Mouse (Mus musculus): ENCODE results near the gene Gltp. TPM values are rescaled to one million over a fixed set of nuclear protein-coding genes. Genes with fewer than 3 reads are reported as not detected.

Gene Gltp
- polyA plus RNA-seq, 1 experiment = 45.1 TPM

- no peak for TF ChIP-seq GATA1 (IDR thresholded peaks at IDR 0.05; ENCODE audit: low read length)
These were observed 9.1 kb downstream of the Gltp start for GRCm38 (mm10) chr5:114681717-114682116.

- no peak for TF ChIP-seq GATA1 (IDR thresholded peaks at IDR 0.05; ENCODE audit: low read length)
These were observed 10.0 kb downstream of the Gltp start for GRCm38 (mm10) chr5:114680676-114681285.

GRCm38 (mm10) chr5:114679841-114680591, 10.8 kb downstream of the Gltp start:
- no peak for TF ChIP-seq GATA1 (IDR thresholded peaks at IDR 0.05; ENCODE audit: low read length)

- TF ChIP-seq GATA1 (IDR thresholded peaks at IDR 0.05; ENCODE audit: low read length) = no peak
These were observed 16.2 kb downstream of the Gltp start for GRCm38 (mm10) chr5:114674594-114674993.

GRCm38 (mm10) chr5:114673114-114673513, 17.7 kb downstream of the Gltp start:
- no peak for TF ChIP-seq GATA1 (IDR thresholded peaks at IDR 0.05; ENCODE audit: low read length)

GRCm38 (mm10) chr5:114669014-114669413, 21.8 kb downstream of the Gltp start:
- no peak for TF ChIP-seq GATA1 (IDR thresholded peaks at IDR 0.05; ENCODE audit: low read length)

GRCm38 (mm10) chr5:114667228-114667856, 23.4 kb downstream of the Gltp start:
- TF ChIP-seq GATA1 (IDR thresholded peaks at IDR 0.05; ENCODE audit: low read length) = no peak

GRCm38 (mm10) chr5:114666659-114667058, 24.1 kb downstream of the Gltp start:
- no peak for TF ChIP-seq GATA1 (IDR thresholded peaks at IDR 0.05; ENCODE audit: low read length)

- no peak for TF ChIP-seq GATA1 (IDR thresholded peaks at IDR 0.05; ENCODE audit: low read length)
These were observed 26.0 kb downstream of the Gltp start for GRCm38 (mm10) chr5:114664750-114665149.

- TF ChIP-seq GATA1 (IDR thresholded peaks at IDR 0.05; ENCODE audit: low read length) = no peak
These were observed 26.6 kb downstream of the Gltp start for GRCm38 (mm10) chr5:114664139-114664538.

GRCm38 (mm10) chr5:114661029-114661428, 29.8 kb downstream of the Gltp start:
- TF ChIP-seq GATA1 (IDR thresholded peaks at IDR 0.05; ENCODE audit: low read length) = no peak

GRCm38 (mm10) chr5:114658255-114658654, 32.5 kb downstream of the Gltp start, which contains the start of gene Trpv4:
Gene Trpv4, minus strand, starts transcription at chr5:114658421.
- no peak for TF ChIP-seq GATA1 (IDR thresholded peaks at IDR 0.05; ENCODE audit: low read length)

- TF ChIP-seq GATA1 (IDR thresholded peaks at IDR 0.05; ENCODE audit: low read length) = no peak
These were observed 33.4 kb downstream of the Gltp start for GRCm38 (mm10) chr5:114657426-114657825.

GRCm38 (mm10) chr5:114656305-114656704, 34.5 kb downstream of the Gltp start:
- no peak for TF ChIP-seq GATA1 (IDR thresholded peaks at IDR 0.05; ENCODE audit: low read length)

GRCm38 (mm10) chr5:114655721-114656120, 35.1 kb downstream of the Gltp start:
- TF ChIP-seq GATA1 (IDR thresholded peaks at IDR 0.05; ENCODE audit: low read length) = no peak

GRCm38 (mm10) chr5:114653656-114654437, 36.9 kb downstream of the Gltp start:
- TF ChIP-seq GATA1 (IDR thresholded peaks at IDR 0.05; ENCODE audit: low read length) = no peak

Data from G1E-ER4 (cell line).